Mouse (Mus musculus) layer of hippocampus, adult 2 months (tissue): ENCODE results near the gene Naip1. TPM values are rescaled to one million over a fixed set of nuclear protein-coding genes. Genes with fewer than 3 reads are reported as not detected.
"Not testable (repeated sequence)": the region's sequence is repeated elsewhere in the genome, so short reads cannot be mapped to it uniquely, and the experiment has no call there.

Experiments used
- DNase-seq, 2 experiments: peaks; one replicate each; pipeline ENCODE4 v3.0.0; 2022; ENCODE audit warnings: low spot score in 2 of 2
- H3K27ac ChIP-seq: fragments of 200-600 bp; 2 replicates; pipeline ENCODE4 v1.8.1; 2022
- H3K4me3 ChIP-seq: fragments of 200-600 bp; 2 replicates; pipeline ENCODE4 v1.8.1; 2022; ENCODE audit warnings: mild to moderate bottlenecking
- CTCF ChIP-seq: fragments of 200-600 bp; conservative IDR thresholded peaks from 2 replicates; pipeline ENCODE4 v1.8.1; 2022; ENCODE audit warnings: antibody characterized with exemption, mild to moderate bottlenecking, moderate library complexity
- total RNA-seq, 2 experiments: library from RNA; stranded (reverse); gene quantifications; 2 replicates each; pipeline ENCODE4 v1.2.3; 2021

Gene Naip1
- total RNA-seq, 2 experiments from 2014 or later, result 0.18 to 0.49 TPM

GRCm38 (mm10) chr13:100438701-100439100 lies 14.0 kb downstream of the Naip1 start:
- H3K27ac ChIP-seq, result no peak overlapping the region
- TF ChIP-seq CTCF, result no peak
- no peak overlapping the region for H3K4me3 ChIP-seq
- DNase-seq, result peak in 1 of 2 experiments; percentile 10

GRCm38 (mm10) chr13:100437322-100437825 lies 15.3 kb downstream of the Naip1 start:
- no peak for TF ChIP-seq CTCF
- Histone ChIP-seq H3K4me3 (no peak overlapping the region), H3K27ac (no peak overlapping the region)
- no peak for DNase-seq

- DNase-seq, H3K27ac ChIP-seq, H3K4me3 ChIP-seq: not testable (repeated sequence)
These were observed 16.0 kb downstream of the Naip1 start for GRCm38 (mm10) chr13:100436556-100437163.

- not testable (repeated sequence) for H3K27ac ChIP-seq, H3K4me3 ChIP-seq, DNase-seq
These were observed 32.7 kb downstream of the Naip1 start for GRCm38 (mm10) chr13:100419958-100420357.

GRCm38 (mm10) chr13:100414428-100414827 lies 38.2 kb downstream of the Naip1 start:
- Histone ChIP-seq H3K4me3 (no peak overlapping the region), H3K27ac (no peak overlapping the region)
- no peak for TF ChIP-seq CTCF
- no peak for DNase-seq

- no peak overlapping the region for H3K27ac ChIP-seq
- no peak for TF ChIP-seq CTCF
- no peak overlapping the region for H3K4me3 ChIP-seq
- no peak for DNase-seq
These were observed 42.8 kb downstream of the Naip1 start for GRCm38 (mm10) chr13:100409825-100410224.

- no peak overlapping the region for H3K4me3 ChIP-seq
- DNase-seq, result no peak
- TF ChIP-seq CTCF, result no peak
- H3K27ac ChIP-seq, result no peak overlapping the region
These were observed 43.5 kb downstream of the Naip1 start for GRCm38 (mm10) chr13:100409181-100409580.

GRCm38 (mm10) chr13:100408242-100408641 lies 44.4 kb downstream of the Naip1 start:
- Histone ChIP-seq H3K4me3 (no peak overlapping the region), H3K27ac (no peak overlapping the region)
- DNase-seq, result no peak
- TF ChIP-seq CTCF, result no peak

GRCm38 (mm10) chr13:100402930-100403637 lies 49.6 kb downstream of the Naip1 start:
- not testable (repeated sequence) for DNase-seq, H3K4me3 ChIP-seq

GRCm38 (mm10) chr13:100391021-100391420 lies 61.6 kb downstream of the Naip1 start:
- TF ChIP-seq CTCF, result peak; percentile 71

More at GRCm38 (mm10) chr13:100402930-100403637, 49.6 kb downstream of the Naip1 start:
- H3K27ac ChIP-seq, result not testable (repeated sequence)

GRCm38 (mm10) chr13:100370536-100370935 lies 82.1 kb downstream of the Naip1 start:
- DNase-seq, result no peak
- Histone ChIP-seq H3K27ac (no peak overlapping the region), H3K4me3 (no peak overlapping the region)
- TF ChIP-seq CTCF, result no peak

More at GRCm38 (mm10) chr13:100391021-100391420, 61.6 kb downstream of the Naip1 start:
- DNase-seq, result peak in 1 of 2 experiments; percentile 10
- H3K27ac ChIP-seq, H3K4me3 ChIP-seq: not testable (repeated sequence)

Other genes starting within 250 kb of the Naip1 start
- gene Naip5, start 206.5 kb downstream of the Naip1 start, total RNA-seq, result under 1 TPM; 0.37 to 0.41 TPM
- under 1 TPM; 0.22 to 0.23 TPM for gene Naip6, start 135.2 kb downstream of the Naip1 start, total RNA-seq
- gene Gtf2h2, start 39.7 kb upstream of the Naip1 start, total RNA-seq, result 10 to 100 TPM; 46.6 to 55.1 TPM
- gene Ocln, start 99.8 kb upstream of the Naip1 start, total RNA-seq, result 10 to 100 TPM; 10.6 to 13.0 TPM
- gene Marveld2, start 164.1 kb upstream of the Naip1 start, total RNA-seq, result 1 to 10 TPM; 1.3 to 1.6 TPM
- gene Ak6, start 198.1 kb upstream of the Naip1 start, total RNA-seq, result 10 to 100 TPM; 90.7 to 91.6 TPM
- gene Rad17, start 198.2 kb upstream of the Naip1 start, total RNA-seq, result 10 to 100 TPM; 13.5 to 15.6 TPM
- 10 to 100 TPM; 14.4 to 20.7 TPM for gene Taf9, start 198.7 kb upstream of the Naip1 start, total RNA-seq
- under 1 TPM; 0.20 to 0.23 TPM for gene Ccdc125, start 216.8 kb upstream of the Naip1 start, total RNA-seq